Mouse (Mus musculus) erythroblast, embryonic 14.5 days (primary cell): Measurements from ENCODE around the gene Cfap43.

ENCODE experiments used
- GATA1 ChIP-seq: IDR thresholded peaks from 2 replicates; pipeline ENCODE4 v1.6.1; 2012; ENCODE audit warnings: low read length, inconsistent platforms, mixed read lengths
- TAL1 ChIP-seq: IDR thresholded peaks from 3 replicates; pipeline ENCODE4 v1.6.1; 2012; ENCODE audit warnings: low read length, inconsistent platforms, mixed read lengths

- TF ChIP-seq GATA1 = no peak
- TF ChIP-seq TAL1 = no peak
These were observed 96.8 kb downstream of the Cfap43 start for GRCm38 (mm10) chr19:47822143-47822796.
